Mouse (Mus musculus) urinary bladder, postnatal 4 days (tissue): Measurements from ENCODE around the gene Cep128.

Source experiments
- DNase-seq, 2 experiments: peaks; one replicate each; pipeline ENCODE4 v3.0.0; 2021 to 2022; ENCODE audit warnings: low spot score in 2 of 2

The Cep128 gene

DNA sequence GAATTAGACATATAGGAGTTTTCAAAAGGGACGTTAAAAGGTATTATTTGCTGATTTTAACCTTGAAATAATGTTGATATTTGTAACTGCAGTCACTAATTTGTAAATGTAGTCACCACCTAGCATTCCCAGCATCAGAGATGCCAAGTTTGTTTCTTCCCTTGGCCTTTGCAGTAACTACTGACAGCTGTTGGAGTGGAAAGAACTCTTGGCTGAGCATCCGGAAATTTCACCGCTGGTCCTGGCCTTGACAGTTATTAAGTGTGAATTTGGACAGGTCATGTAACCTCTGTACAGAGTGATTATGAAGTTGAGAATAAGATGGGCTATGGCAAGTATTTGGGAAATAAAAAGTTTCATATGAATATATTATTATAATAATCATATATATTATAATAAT, 413.1 kb downstream of the Cep128 start:
- DNase-seq: no peak

DNA sequence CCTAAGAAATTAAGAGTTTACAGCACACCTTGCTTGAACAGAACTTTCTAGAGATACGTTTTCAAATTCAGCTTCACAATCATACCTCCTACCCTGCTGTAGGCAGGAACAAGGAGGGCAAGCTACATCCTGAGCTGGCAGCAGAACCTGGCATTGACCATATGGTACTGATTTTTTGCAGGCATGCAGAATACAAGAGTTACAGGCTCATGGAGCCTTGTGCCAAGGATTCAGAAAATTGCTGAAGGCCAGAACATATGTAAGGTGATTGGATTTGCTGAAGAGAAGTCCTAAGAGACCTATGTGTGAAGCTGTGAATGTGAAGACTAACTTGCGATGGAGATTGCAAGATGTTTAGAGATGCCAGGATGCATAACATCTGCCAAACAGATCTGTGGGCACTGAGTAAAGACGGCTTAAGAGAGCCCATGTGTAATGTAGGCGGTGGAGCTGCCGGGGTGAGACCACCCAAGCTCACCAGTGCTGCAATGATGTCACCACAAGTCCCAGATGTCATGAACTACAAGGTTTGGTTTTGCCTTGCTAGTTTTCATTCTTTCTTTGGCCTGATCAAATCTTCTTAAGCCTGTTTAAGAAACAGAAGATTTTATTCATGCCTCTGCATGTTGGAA, 422.7 kb downstream of the Cep128 start:
- DNase-seq: no peak

DNA sequence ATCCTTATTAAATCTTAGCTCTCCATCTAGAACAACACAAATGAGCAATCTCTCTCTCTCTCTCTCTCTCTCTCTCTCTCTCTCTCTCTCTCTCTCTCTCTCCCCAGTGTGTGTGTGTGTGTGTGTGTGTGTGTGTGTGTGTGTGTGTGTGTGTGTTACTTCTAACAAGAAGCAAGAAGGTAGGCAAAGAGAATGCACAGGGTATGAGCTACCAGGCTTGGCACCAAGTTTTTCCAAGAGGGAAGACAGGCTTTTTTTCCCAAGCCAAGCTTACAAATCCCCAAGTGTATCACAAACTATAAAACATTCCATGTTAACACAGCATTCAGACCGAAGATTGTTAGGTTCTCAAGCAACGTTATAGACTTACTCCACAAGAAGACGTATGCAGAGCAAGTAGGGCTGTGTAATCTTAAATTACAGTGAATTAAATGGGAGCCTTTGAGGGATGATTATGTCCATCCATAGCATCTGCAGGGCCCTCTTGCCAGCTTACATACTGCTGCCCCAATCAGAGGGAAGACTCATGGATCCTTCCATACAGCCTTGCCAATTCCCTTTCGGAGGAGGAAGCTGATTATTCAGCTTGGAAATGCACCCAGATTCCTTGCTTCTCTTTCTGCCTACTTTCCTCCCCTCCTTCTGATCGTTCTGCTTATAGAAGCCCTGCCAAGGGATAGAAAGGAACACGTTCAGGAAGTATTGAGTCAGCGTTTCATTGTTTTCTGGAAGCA, 429.3 kb downstream of the Cep128 start:
- DNase-seq: no peak
